Mouse (Mus musculus) heart, postnatal 0 days (tissue): ENCODE data around the gene Strbp.

Source experiments
- CTCF ChIP-seq: IDR thresholded peaks from 2 replicates; pipeline ENCODE4 v1.5.1; 2016; ENCODE audit warnings: antibody characterized with exemption, control low read depth, low read depth
- EP300 ChIP-seq: IDR thresholded peaks from 2 replicates; pipeline ENCODE4 v1.6.1; 2016; ENCODE audit warnings: antibody characterized with exemption, low read depth

DNA sequence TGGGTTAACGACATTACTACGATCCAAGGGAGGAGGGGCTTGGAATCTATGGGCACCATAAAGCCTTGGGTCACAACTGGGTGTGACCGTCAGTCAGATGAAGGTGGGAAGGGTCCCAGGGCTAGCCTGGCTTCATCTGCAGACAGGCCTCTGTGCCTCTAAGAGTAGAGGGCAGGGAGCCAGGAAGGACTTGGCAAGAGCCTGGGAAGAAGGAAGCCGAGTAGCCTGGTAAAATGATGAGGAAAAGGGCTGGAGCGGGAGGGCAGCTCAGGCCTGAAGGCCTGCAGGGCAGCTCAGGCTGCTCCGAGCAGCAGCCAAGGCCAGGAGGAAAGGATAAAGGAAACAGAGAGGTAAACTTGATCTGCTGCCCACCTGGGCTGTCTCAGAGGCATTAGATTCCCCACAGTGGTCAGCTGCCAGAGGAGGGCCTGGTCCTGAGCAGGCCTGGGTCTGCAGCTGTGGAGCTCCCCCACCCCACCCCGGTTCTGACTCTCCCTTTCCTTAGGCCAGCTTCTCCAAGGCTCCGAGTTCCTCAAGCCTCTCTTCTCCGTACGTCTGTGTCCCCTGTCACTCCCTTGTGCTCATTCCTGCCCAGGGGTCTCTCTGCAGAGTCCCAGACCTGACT, 44.9 kb upstream of the Strbp start:
- TF ChIP-seq CTCF (no peak), EP300 (no peak)
